Mouse (Mus musculus) ES-Bruce4 (cell line): ENCODE results near the gene Iqschfp.

Source experiments
- CTCF ChIP-seq: IDR thresholded peaks from one replicate; pipeline ENCODE4 v1.8.1; 2011; ENCODE audit warnings: low read depth, low read length
- EP300 ChIP-seq: IDR thresholded peaks from 2 replicates; pipeline ENCODE4 v1.6.1; 2011; ENCODE audit warnings: low read depth, low read length; ENCODE audit not compliant: insufficient read depth
- POLR2A ChIP-seq: IDR thresholded peaks from one replicate; pipeline ENCODE4 v1.8.1; 2011; ENCODE audit warnings: low read length; ENCODE audit not compliant: insufficient read depth

DNA sequence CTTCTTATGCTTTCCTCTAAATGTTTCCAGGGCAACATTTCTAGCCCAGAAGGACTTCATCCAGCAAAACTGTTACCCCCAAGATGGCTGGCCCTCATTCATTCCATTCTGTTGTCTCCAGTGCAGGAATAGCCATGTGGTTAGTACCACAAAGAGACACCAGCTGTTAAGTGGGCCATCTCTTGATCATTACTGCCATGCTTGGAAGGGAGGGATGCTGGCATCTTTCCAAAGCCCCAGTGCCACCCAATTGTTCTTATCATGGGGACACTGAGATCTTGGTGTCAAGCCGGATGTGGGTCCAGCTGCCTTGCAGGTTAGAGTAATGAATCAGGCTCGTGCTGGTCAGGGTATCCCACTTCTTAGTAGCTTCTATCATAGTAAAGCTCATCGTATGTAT is 729.9 kb downstream of the Iqschfp start:
- TF ChIP-seq POLR2A = no peak
- no peak for TF ChIP-seq CTCF
- no peak for TF ChIP-seq EP300
